Comparison of ENCODE assay signal across 26 mouse cellular contexts in the genomic region with DNA sequence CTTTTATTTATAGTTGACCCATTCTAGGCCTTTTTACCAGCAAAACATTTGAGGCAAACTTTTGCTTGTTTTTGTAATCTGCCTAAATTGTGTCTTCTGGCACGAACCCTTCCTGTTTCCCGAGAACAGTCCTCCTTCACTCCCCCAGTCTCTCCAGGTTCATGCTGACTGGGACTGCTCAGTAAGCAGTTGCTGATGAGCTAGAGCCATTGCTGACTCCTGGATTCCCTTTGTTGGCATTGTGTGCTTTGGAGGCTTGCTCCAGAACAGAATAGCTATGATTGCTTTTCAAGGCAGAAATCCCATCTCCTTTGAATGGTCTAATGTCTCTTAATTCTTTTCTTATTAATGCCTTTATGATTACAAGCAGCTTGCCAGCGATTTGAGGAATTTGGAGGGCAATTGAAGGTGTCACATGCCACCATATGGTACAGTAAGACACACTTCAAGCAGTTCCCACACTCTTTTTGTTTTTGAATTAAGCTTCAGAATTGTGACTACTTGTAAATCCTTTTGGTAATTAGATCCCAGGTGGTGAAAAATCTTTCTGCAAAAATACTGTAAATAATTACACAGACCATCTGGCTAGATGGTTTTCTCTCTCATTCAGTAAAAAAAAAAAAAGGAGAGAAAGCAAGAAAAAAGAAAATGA. TPM values are rescaled to one million over a fixed set of nuclear protein-coding genes. Genes with fewer than 3 reads are reported as not detected.
"Had no signal": no experiment of that assay in that cellular context is flagged by ENCODE, and none has a peak within 500 bp of the region (broad histone marks: within the 10 kb centered on the region; RNA-seq: fewer than 3 reads in every experiment).

No protein-coding gene starts in this region.

- DNase-seq: gastrocnemius, postnatal 10 days; gastrocnemius, postnatal 25 days; heart, postnatal 10 days; heart, postnatal 4 days; kidney, adult 18-20 months; kidney, adult 8-10 months; kidney, postnatal 10 days; kidney, postnatal 25 days; layer of hippocampus, adult 9-11 months; layer of hippocampus, postnatal 36 days; left cerebral cortex, postnatal 4 days; lung, adult 18-20 months had no signal

- H3K4me1 ChIP-seq: heart, embryonic 10.5 days; heart, embryonic 12.5 days; hindbrain, embryonic 10.5 days; hindbrain, embryonic 12.5 days; intestine, embryonic 15.5 days; limb, embryonic 13.5 days; limb, embryonic 15.5 days; liver, embryonic 12.5 days had no signal

- H3K9me3 ChIP-seq: heart, embryonic 10.5 days; heart, embryonic 12.5 days; hindbrain, embryonic 10.5 days; hindbrain, embryonic 12.5 days; intestine, embryonic 15.5 days; limb, embryonic 13.5 days; limb, embryonic 15.5 days; liver, embryonic 12.5 days had no signal

- H3K27me3 ChIP-seq: heart, embryonic 12.5 days; hindbrain, embryonic 12.5 days; intestine, embryonic 15.5 days; limb, embryonic 13.5 days; limb, embryonic 15.5 days; liver, embryonic 12.5 days had no signal

- H3K9ac ChIP-seq: heart, embryonic 12.5 days; hindbrain, embryonic 12.5 days; hindbrain, embryonic 14.5 days; intestine, embryonic 15.5 days; limb, embryonic 13.5 days; limb, embryonic 15.5 days; liver, embryonic 12.5 days; liver, embryonic 14.5 days had no signal

- H3K27ac ChIP-seq: heart, embryonic 10.5 days; hindbrain, embryonic 10.5 days; hindbrain, embryonic 12.5 days; hindbrain, embryonic 14.5 days; intestine, embryonic 15.5 days; limb, embryonic 13.5 days; limb, embryonic 15.5 days; liver, embryonic 12.5 days; liver, embryonic 14.5 days had no signal

- H3K4me2 ChIP-seq: heart, embryonic 12.5 days; hindbrain, embryonic 12.5 days; hindbrain, embryonic 14.5 days; intestine, embryonic 15.5 days; limb, embryonic 13.5 days; limb, embryonic 15.5 days; liver, embryonic 12.5 days had no signal

- ATAC-seq: hindbrain, embryonic 16.5 days; inflammation-experienced regulatory T-cells, adult 6 months; intestine, embryonic 15.5 days; intestine, postnatal 0 days; liver, embryonic 12.5 days had no signal

- H3K4me3 ChIP-seq: heart, embryonic 10.5 days; heart, embryonic 12.5 days; hindbrain, embryonic 10.5 days; hindbrain, embryonic 12.5 days; intestine, embryonic 15.5 days; limb, embryonic 13.5 days; limb, embryonic 15.5 days; liver, embryonic 12.5 days had no signal

RNA-seq across cellular contexts. Expression of gene 4930590J08Rik, which starts 13.2 kb away (rescaled TPM):
- polyA plus RNA-seq: liver, embryonic 16.5 days had no signal
